Mouse (Mus musculus) liver, embryonic 15.5 days (tissue): Measurements from ENCODE around the gene Trim24. TPM values are rescaled to one million over a fixed set of nuclear protein-coding genes. Genes with fewer than 3 reads are reported as not detected.

Experiments used
- ATAC-seq: fragments of 200-750 bp; cut with Nextera tagmentation; 2 replicates; pipeline ENCODE4 v1.8.0; 2017; ENCODE audit warnings: moderate number of reproducible peaks, mild to moderate bottlenecking, moderate library complexity; ENCODE audit not compliant: insufficient read depth
- H3K27ac ChIP-seq: fragments of 300-500 bp; sonication (generic); replicated peaks from 2 replicates; pipeline ENCODE4 v1.5.1; 2015; ENCODE audit warnings: mild to moderate bottlenecking, inconsistent platforms
- H3K27me3 ChIP-seq: fragments of 300-500 bp; sonication (generic); 2 replicates; pipeline ENCODE4 v1.6.1; 2015; ENCODE audit warnings: mild to moderate bottlenecking, inconsistent platforms
- H3K36me3 ChIP-seq: fragments of 300-500 bp; sonication (generic); replicated peaks from 2 replicates; pipeline ENCODE4 v1.6.1; 2015; ENCODE audit warnings: moderate library complexity, mild to moderate bottlenecking, inconsistent platforms
- H3K4me1 ChIP-seq: fragments of 300-500 bp; sonication (generic); replicated peaks from 2 replicates; pipeline ENCODE4 v1.6.1; 2015; ENCODE audit warnings: inconsistent platforms
- H3K4me2 ChIP-seq: fragments of 300-500 bp; sonication (generic); 2 replicates; pipeline ENCODE4 v1.6.1; 2015; ENCODE audit warnings: moderate library complexity, mild to moderate bottlenecking, inconsistent platforms
- H3K4me3 ChIP-seq: fragments of 300-500 bp; sonication (generic); replicated peaks from 2 replicates; pipeline ENCODE4 v1.5.1; 2015; ENCODE audit warnings: mild to moderate bottlenecking, inconsistent platforms
- H3K9ac ChIP-seq: fragments of 300-500 bp; sonication (generic); 2 replicates; pipeline ENCODE4 v1.6.1; 2015; ENCODE audit warnings: moderate library complexity, mild to moderate bottlenecking, inconsistent platforms
- H3K9me3 ChIP-seq: fragments of 300-500 bp; sonication (generic); replicated peaks from 2 replicates; pipeline ENCODE4 v1.6.1; 2016; ENCODE audit warnings: inconsistent platforms
- WGBS: fragments of 180-500 bp; shearing (Covaris S2); methylation state at CpG from one replicate; pipeline ENCODE4 v1.1.7; 2015; ENCODE audit warnings: mixed read lengths; ENCODE audit not compliant: insufficient replicate concordance; 5-methylcytosine and 5-hydroxymethylcytosine counted together
- polyA plus RNA-seq: library from polyadenylated mRNA; unstranded; fragments of >200 nt; fragmentation: Nextera tagmentation; extraction: Ambion mirVana; gene quantifications from 2 replicates; pipeline ENCODE4 v1.2.1, GENCODE M21; 2015

Gene Trim24
- polyA plus RNA-seq, 1 experiment from 2014 or later: 3.0 TPM

DNA sequence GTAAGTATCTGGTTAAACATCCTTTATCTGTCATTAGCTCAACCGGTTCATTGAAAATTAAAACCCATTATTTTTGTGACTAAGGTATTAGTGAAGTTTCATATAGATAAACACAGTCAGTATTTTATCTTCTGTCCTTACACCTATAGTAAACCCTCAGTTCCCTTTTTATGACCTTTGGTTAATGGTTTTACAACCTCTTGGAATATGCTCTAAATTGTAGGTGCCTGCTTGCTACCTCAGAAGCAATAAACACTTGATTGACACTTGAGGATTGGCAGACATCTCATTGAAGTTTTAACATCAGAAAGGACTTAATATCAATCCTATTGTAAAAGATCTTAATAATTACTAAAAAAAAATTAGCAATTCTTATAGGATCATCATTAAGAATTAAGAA is 54.5 kb downstream of the Trim24 start:
- H3K9ac ChIP-seq: no peak overlapping the region
- no peaks in the 10 kb centered on the region for H3K9me3 ChIP-seq
- H3K4me1 ChIP-seq: no peaks in the 10 kb centered on the region
- no peak overlapping the region for H3K4me2 ChIP-seq
- no peak overlapping the region for H3K4me3 ChIP-seq
- H3K27me3 ChIP-seq: no peaks in the 10 kb centered on the region
- no peak for ATAC-seq
- no peak overlapping the region for H3K27ac ChIP-seq
- WGBS: 86% methylated on average over 1 of the region's 1 CpGs
- peaks cover 21% of the 10 kb centered on the region for H3K36me3 ChIP-seq

DNA sequence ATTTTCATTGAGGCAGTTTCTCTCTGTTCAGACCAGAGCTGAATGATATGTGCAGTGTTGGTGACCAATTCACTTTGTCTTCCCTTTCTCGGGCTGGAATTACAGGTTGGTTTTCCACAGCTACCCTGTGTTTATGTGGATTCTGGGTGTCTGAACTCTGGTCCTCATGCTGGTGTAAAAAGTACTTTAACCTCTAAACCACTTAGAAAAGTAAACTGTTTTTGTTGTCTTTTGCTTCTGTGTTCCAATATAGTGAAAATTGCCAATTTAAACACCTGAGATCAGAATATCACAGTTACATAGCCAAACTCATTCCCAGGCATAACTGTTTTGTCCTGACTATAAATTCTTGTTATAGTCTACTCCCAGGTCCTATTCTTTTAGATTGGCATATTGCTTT is 56.1 kb downstream of the Trim24 start:
- ATAC-seq: no peak
- Histone ChIP-seq H3K4me1 (no peaks in the 10 kb centered on the region), H3K36me3 (peaks cover 27% of the 10 kb centered on the region), H3K4me3 (no peak overlapping the region), H3K4me2 (no peak overlapping the region), H3K9me3 (no peaks in the 10 kb centered on the region), H3K27me3 (no peaks in the 10 kb centered on the region), H3K27ac (no peak overlapping the region), H3K9ac (no peak overlapping the region)
- WGBS: 79% methylated on average over 1 of the region's 1 CpGs

DNA sequence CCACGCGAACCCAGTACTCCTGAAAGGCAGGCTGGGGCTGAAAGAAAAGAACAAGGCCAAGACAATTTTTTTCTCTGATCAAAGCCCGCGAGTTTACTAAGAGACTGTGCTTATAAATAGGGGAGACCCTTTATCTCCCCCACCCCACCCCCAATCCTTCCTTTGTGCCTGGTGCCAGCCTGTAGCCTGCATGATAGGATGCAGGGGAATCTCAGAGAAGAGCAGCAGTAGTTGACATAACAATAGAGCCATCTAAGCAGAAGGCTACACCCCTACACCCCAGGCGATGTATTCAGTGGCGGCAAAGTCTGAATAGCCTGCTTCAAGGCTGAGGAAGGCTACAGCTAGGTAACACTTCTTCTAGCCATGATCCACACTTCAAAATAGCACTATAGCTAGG is 65.9 kb downstream of the Trim24 start:
- Histone ChIP-seq H3K27ac (no peak overlapping the region), H3K9ac (no peak overlapping the region), H3K9me3 (no peaks in the 10 kb centered on the region), H3K4me1 (no peaks in the 10 kb centered on the region), H3K27me3 (no peaks in the 10 kb centered on the region), H3K36me3 (peaks cover 14% of the 10 kb centered on the region), H3K4me2 (no peak overlapping the region), H3K4me3 (no peak overlapping the region)
- ATAC-seq: no peak
- 78% methylated on average over 6 of the region's 6 CpGs for WGBS

DNA sequence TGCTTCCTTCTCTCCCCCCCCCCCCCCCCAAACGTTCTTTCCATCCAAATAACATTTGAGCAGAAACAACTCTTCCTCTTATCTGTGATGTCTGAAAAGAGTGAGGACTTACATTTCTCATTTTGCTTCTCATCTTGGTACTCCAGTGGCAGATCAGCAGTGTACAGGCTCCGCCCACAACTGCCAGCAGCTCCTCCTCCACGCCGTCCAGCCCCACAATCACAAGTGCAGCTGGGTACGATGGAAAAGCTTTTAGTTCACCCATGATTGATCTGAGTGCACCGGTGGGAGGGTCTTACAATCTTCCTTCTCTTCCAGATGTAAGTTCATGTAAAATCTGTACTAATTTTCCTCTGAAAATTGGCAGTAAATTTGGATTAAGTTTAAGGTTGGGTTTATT is 80.7 kb downstream of the Trim24 start:
- no peaks in the 10 kb centered on the region for H3K9me3 ChIP-seq
- H3K27me3 ChIP-seq: no peaks in the 10 kb centered on the region
- H3K9ac ChIP-seq: no peak overlapping the region
- ATAC-seq: no peak
- H3K4me2 ChIP-seq: no peak overlapping the region
- H3K4me3 ChIP-seq: no peak overlapping the region
- peaks cover 39% of the 10 kb centered on the region for H3K36me3 ChIP-seq
- no peak overlapping the region for H3K27ac ChIP-seq
- no peaks in the 10 kb centered on the region for H3K4me1 ChIP-seq
- WGBS: 72% methylated on average over 6 of the region's 6 CpGs

DNA sequence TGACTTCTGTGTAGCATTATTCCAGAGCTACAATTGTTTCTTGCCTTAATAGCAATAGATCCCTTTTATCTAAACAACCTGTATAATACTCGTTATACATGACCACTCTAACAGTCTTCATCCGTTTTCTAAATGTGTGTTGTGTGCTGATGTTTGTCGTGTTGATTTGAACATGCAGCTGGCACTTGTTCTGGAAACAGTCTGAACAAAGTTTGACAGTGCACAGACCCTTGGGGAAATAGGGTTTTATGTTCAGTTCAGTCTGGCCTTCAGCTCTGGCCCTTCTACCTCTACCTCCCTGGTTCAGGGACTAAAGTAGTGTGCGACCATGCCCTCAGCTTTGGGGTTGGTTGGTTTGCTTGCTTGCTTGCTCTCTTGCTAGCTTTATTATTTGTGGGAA is 96.8 kb downstream of the Trim24 start:
- H3K27me3 ChIP-seq: no peaks in the 10 kb centered on the region
- no peak overlapping the region for H3K27ac ChIP-seq
- peaks cover 36% of the 10 kb centered on the region for H3K36me3 ChIP-seq
- H3K9me3 ChIP-seq: no peaks in the 10 kb centered on the region
- no peak overlapping the region for H3K9ac ChIP-seq
- no peak overlapping the region for H3K4me2 ChIP-seq
- WGBS: 84% methylated on average over 4 of the region's 4 CpGs
- no peaks in the 10 kb centered on the region for H3K4me1 ChIP-seq
- no peak overlapping the region for H3K4me3 ChIP-seq
- ATAC-seq: no peak

DNA sequence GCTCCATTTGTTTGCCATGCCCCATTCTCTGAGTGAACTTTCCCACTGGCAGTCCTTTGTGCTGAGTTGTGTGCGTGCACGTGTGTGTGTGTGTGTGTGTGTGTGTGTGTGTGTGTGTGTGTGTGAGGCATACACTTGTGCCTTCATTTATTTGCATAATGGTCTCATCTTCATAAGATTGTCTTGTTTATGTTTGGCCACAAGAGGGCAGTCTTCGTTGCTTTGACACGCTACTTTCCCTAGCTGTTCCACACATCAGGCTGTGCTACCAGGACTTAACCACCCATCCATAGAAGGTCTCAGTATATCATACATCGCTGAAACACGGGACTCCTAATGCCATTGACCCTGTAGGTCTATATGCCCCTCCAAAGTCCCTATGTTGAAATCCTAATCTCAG is 136.8 kb downstream of the Trim24 start:
- Histone ChIP-seq H3K4me2 (no peak overlapping the region), H3K4me1 (no peaks in the 10 kb centered on the region), H3K27ac (no peak overlapping the region), H3K9ac (no peak overlapping the region), H3K9me3 (no peaks in the 10 kb centered on the region), H3K27me3 (no peaks in the 10 kb centered on the region), H3K36me3 (no peaks in the 10 kb centered on the region), H3K4me3 (no peak overlapping the region)
- 7% methylated on average over 6 of the region's 6 CpGs for WGBS
- no peak for ATAC-seq

DNA sequence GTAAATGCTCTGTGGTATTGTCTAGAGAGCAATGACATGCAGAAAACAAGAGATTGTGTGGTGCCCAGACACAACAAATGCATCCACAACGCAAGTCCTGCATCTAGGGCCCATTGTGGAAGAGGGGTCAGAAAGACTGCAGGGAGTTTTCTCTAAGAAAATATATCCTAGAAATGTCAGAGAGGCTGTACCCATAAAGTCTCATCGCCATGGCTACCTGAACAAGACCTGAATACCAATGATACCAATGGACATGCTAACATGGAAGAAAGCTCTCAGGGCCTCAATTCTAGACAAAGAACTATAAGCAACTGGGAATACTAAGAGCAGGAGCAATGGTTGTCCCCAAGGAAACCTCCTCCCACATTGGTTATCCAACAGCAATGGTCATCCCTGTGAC is 142.2 kb downstream of the Trim24 start:
- Histone ChIP-seq H3K36me3 (no peaks in the 10 kb centered on the region), H3K4me3 (no peak overlapping the region), H3K9me3 (no peaks in the 10 kb centered on the region), H3K27me3 (no peaks in the 10 kb centered on the region), H3K4me1 (no peaks in the 10 kb centered on the region), H3K27ac (no peak overlapping the region), H3K9ac (no peak overlapping the region), H3K4me2 (no peak overlapping the region)
- whole genome bisulfite sequencing: 69% methylated on average over 2 of the region's 2 CpGs
- ATAC-seq: no peak

Other genes starting within 250 kb of the Trim24 start
- not detected in 2 replicates for gene Svopl, start 176.2 kb downstream of the Trim24 start, polyA plus RNA-seq
- not detected in 2 replicates for gene Tmem213, start 238.4 kb downstream of the Trim24 start, polyA plus RNA-seq